In genomic region chr12:86945126-86945525, GRCm38 (mm10) we compare ENCODE assay signal across 8 mouse cellular contexts. TPM values are rescaled to one million over a fixed set of nuclear protein-coding genes. Genes with fewer than 3 reads are reported as not detected.
DNase-seq lines count a peak whose midpoint lies in the region; ATAC-seq and TF ChIP-seq lines count a peak whose summit lies in the region.

No protein-coding gene starts in this region.

- peak overlapping the region; percentile 99 for H3K27ac ChIP-seq in heart, adult 2 months
- H3K27ac ChIP-seq in heart, embryonic 12.5 days (ENCODE audit: poor library complexity, severe bottlenecking), result no peak overlapping the region
- no peak overlapping the region for H3K27ac ChIP-seq in forebrain, embryonic 10.5 days
- peak overlapping the region; percentile 21; the same call in 1 of the 2 replicates for H3K27ac ChIP-seq in hindbrain, embryonic 16.5 days (ENCODE audit: low read depth, low read length)

- no peak overlapping the region for H3K4me2 ChIP-seq in heart, embryonic 12.5 days
- H3K4me2 ChIP-seq in hindbrain, embryonic 16.5 days (ENCODE audit: low read length), result no peak overlapping the region

- H3K27me3 ChIP-seq in heart, adult 2 months (ENCODE audit: control insufficient read depth, insufficient read depth, low read length), result no peaks in the 10 kb centered on the region
- no peaks in the 10 kb centered on the region for H3K27me3 ChIP-seq in heart, embryonic 12.5 days (replicated peaks)
- no peaks in the 10 kb centered on the region for H3K27me3 ChIP-seq in forebrain, embryonic 10.5 days (ENCODE audit: poor library complexity, severe bottlenecking)
- no peaks in the 10 kb centered on the region for H3K27me3 ChIP-seq in hindbrain, embryonic 16.5 days (replicated peaks; ENCODE audit: control insufficient read depth, insufficient read depth, low read length)

- no peak overlapping the region for H3K4me3 ChIP-seq in heart, adult 2 months
- H3K4me3 ChIP-seq in heart, embryonic 12.5 days, result no peak overlapping the region
- H3K4me3 ChIP-seq in forebrain, embryonic 10.5 days, result peak overlapping the region; percentile 10; the same call in 1 of the 2 replicates
- no peak overlapping the region for H3K4me3 ChIP-seq in hindbrain, embryonic 16.5 days (ENCODE audit: low read length)

- WGBS in heart, adult 2 months, result 34% methylated on average over 4 of the region's 4 CpGs
- WGBS in heart, embryonic 12.5 days, result 11% methylated on average over 4 of the region's 4 CpGs
- 7% methylated on average over 4 of the region's 4 CpGs for WGBS in forebrain, embryonic 10.5 days
- 7% methylated on average over 4 of the region's 4 CpGs for WGBS in hindbrain, embryonic 16.5 days

- TF ChIP-seq EP300 in heart, adult 2 months (IDR thresholded peaks at IDR 0.05; ENCODE audit: insufficient read depth, low read depth, low read length), result 0 out of 2 replicates have a peak, but pooled peaks have one; percentile 38

- peak in 1 of 2 experiments; percentile 71 for DNase-seq in heart, adult 2 months
- DNase-seq in brain, adult 2 months (ENCODE audit: low read depth, low spot score), result peak; percentile 96
- peak; percentile 60 for DNase-seq in forebrain, embryonic 10.5 days (ENCODE audit: extremely low spot score, low spot score)
- DNase-seq in left cerebral cortex, postnatal 4 days, result peak; percentile 71
- peak; percentile 36 to 65 for DNase-seq in natural killer cell, adult 2 months (ENCODE audit: low spot score in 2 of 2)
- DNase-seq in testis, postnatal 10 days (ENCODE audit: low spot score), result peak; percentile 59

- ATAC-seq in heart, embryonic 12.5 days (ENCODE audit: insufficient number of reproducible peaks, low FRiP score), result no peak
- no peak for ATAC-seq in hindbrain, embryonic 16.5 days

- no peak for TF ChIP-seq POLR2A in heart, adult 2 months (IDR thresholded peaks at IDR 0.05; ENCODE audit: insufficient read depth, low read depth, low read length)

- H3K36me3 ChIP-seq in heart, adult 2 months (ENCODE audit: control insufficient read depth, insufficient read depth, low read length), result peaks cover 8% of the 10 kb centered on the region
- no peaks in the 10 kb centered on the region for H3K36me3 ChIP-seq in heart, embryonic 12.5 days
- peaks cover under 1% of the 10 kb centered on the region; the same call in 1 of the 2 replicates for H3K36me3 ChIP-seq in forebrain, embryonic 10.5 days (replicated peaks)
- no peaks in the 10 kb centered on the region for H3K36me3 ChIP-seq in hindbrain, embryonic 16.5 days (ENCODE audit: control insufficient read depth, insufficient read depth, low read length)

- intact Hi-C loops in heart, adult 2 months (cut with DNase I), result loop anchor here (2.0 kb wide), 2 partner anchors 14 to 40 kb away; no protein-coding TSS in a partner anchor
- intact Hi-C loops in left cerebral cortex, postnatal 4 days (cut with DNase I), result loop anchor here (5.0 kb wide), 1 partner anchor 173 kb away; no protein-coding TSS in a partner anchor

- H3K9me3 ChIP-seq in heart, embryonic 12.5 days (replicated peaks), result no peaks in the 10 kb centered on the region
- H3K9me3 ChIP-seq in forebrain, embryonic 10.5 days, result no peaks in the 10 kb centered on the region
- H3K9me3 ChIP-seq in hindbrain, embryonic 16.5 days (ENCODE audit: control insufficient read depth, low read length), result no peaks in the 10 kb centered on the region

- no peak overlapping the region for H3K9ac ChIP-seq in heart, adult 2 months (ENCODE audit: low read depth, low read length)
- no peak overlapping the region for H3K9ac ChIP-seq in heart, embryonic 12.5 days
- no peak overlapping the region for H3K9ac ChIP-seq in hindbrain, embryonic 16.5 days (ENCODE audit: low read depth, low read length)

- TF ChIP-seq CTCF in heart, adult 2 months (IDR thresholded peaks at IDR 0.05), result peak; percentile 85

- H3K4me1 ChIP-seq in heart, adult 2 months (ENCODE audit: control insufficient read depth, insufficient read depth, low read length), result peaks cover 15% of the 10 kb centered on the region
- H3K4me1 ChIP-seq in heart, embryonic 12.5 days (replicated peaks), result peaks cover 41% of the 10 kb centered on the region
- H3K4me1 ChIP-seq in forebrain, embryonic 10.5 days, result peaks cover 75% of the 10 kb centered on the region
- peaks cover 48% of the 10 kb centered on the region for H3K4me1 ChIP-seq in hindbrain, embryonic 16.5 days (ENCODE audit: control insufficient read depth, insufficient read depth, low read depth, low read length)

- no peaks in the 10 kb centered on the region for H3K79me2 ChIP-seq in heart, adult 2 months (replicated peaks; ENCODE audit: control insufficient read depth, insufficient read depth, low read length)

RNA-seq across cellular contexts. Expression of gene Cipc, which starts 1.7 kb away (rescaled TPM):
- total RNA-seq in heart, adult 2 months (2021), result 10 to 100 TPM; 43.8 to 45.1 TPM
- 34.1 and 39.6 TPM in 2 replicates for polyA plus RNA-seq in heart, adult 2 months (2012; rRNA removed)
- 28.9 and 29.3 TPM in 2 replicates for polyA plus RNA-seq in heart, embryonic 12.5 days (2016; fragmentation: Nextera tagmentation; extraction: Ambion mirVana)
- 39.1 and 40.4 TPM in 2 replicates for polyA plus RNA-seq in forebrain, embryonic 10.5 days (2016; fragmentation: Nextera tagmentation; extraction: Ambion mirVana)
- 43.4 and 49.0 TPM in 2 replicates for polyA plus RNA-seq in hindbrain, embryonic 16.5 days (2015; fragmentation: Nextera tagmentation; extraction: Ambion mirVana)
- total RNA-seq in left cerebral cortex, postnatal 4 days (2021), result 10 to 100 TPM; 56.9 to 60.6 TPM

RNA-seq across cellular contexts. Expression of gene Zdhhc22, which starts 45.1 kb away (rescaled TPM):
- not detected for total RNA-seq in heart, adult 2 months (2021)
- polyA plus RNA-seq in heart, adult 2 months (2012; rRNA removed), result not detected in 2 replicates
- not detected in 2 replicates for polyA plus RNA-seq in heart, embryonic 12.5 days (2016; fragmentation: Nextera tagmentation; extraction: Ambion mirVana)
- 0.07 TPM in 1 of 2 replicates, not detected in the other for polyA plus RNA-seq in forebrain, embryonic 10.5 days (2016; fragmentation: Nextera tagmentation; extraction: Ambion mirVana)
- 23.2 and 26.9 TPM in 2 replicates for polyA plus RNA-seq in hindbrain, embryonic 16.5 days (2015; fragmentation: Nextera tagmentation; extraction: Ambion mirVana)
- 10 to 100 TPM; 15.8 to 19.0 TPM for total RNA-seq in left cerebral cortex, postnatal 4 days (2021)

Comparison
In these comparisons a context has a peak if more than half of its experiments do, and no peak if none do; other contexts are left out.
1. H3K27ac ChIP-seq: peak in heart, adult 2 months (single experiment) and hindbrain, embryonic 16.5 days (single experiment); none in heart, embryonic 12.5 days (single experiment) and forebrain, embryonic 10.5 days (single experiment).
2. RNA of gene Zdhhc22, which starts 45.1 kb away (polyA plus RNA-seq): 23.2 to 26.9 TPM in hindbrain, embryonic 16.5 days; 0.07 TPM in forebrain, embryonic 10.5 days, not detected in heart, adult 2 months and not detected in heart, embryonic 12.5 days; every median in the first group is over 10 times any median in the second.